Mouse (Mus musculus) liver, embryonic 14.5 days (tissue): ENCODE measurements around the gene Atp6v1a.

Experiments used
- CTCF ChIP-seq: IDR thresholded peaks from 2 replicates; pipeline ENCODE4 v1.5.1; 2016; ENCODE audit warnings: antibody characterized with exemption, low read depth, control low read depth
- EP300 ChIP-seq: IDR thresholded peaks from 2 replicates; pipeline ENCODE4 v1.6.1; 2016; ENCODE audit warnings: antibody characterized with exemption, low read depth

DNA sequence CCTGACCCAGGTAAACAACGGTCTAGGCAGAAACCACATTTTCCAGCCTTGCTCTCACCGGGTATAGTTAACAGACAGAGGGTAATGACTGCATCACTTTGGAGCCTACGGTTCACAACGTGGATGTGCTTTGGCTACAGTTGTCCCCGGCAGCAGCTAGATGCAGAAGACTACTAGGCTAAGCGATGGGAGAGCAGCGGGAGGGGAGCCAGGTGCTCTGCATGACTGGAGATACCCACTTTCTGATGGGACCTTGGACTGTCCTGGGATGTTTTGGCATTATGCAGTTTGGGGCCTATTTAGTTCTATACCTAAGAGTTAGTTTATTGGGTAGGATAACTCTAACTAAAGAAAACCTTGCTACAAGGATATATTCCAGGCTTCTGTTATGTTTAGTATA lies 40.1 kb downstream of the Atp6v1a start:
- TF ChIP-seq CTCF (no peak), EP300 (no peak)
